Mouse (Mus musculus): ENCODE results near the gene Lhfpl5.

GRCm38 (mm10) chr17:28546925-28547324 lies 28.5 kb upstream of the Lhfpl5 start:
- no peak for TF ChIP-seq CTCF (IDR thresholded peaks at IDR 0.05; ENCODE audit: control insufficient read depth, insufficient read depth, insufficient read length)
- no peak for TF ChIP-seq USF1 (IDR thresholded peaks at IDR 0.05; ENCODE audit: low read depth)
- TF ChIP-seq MYOG (IDR thresholded peaks at IDR 0.05; ENCODE audit: control insufficient read depth, extremely low read depth, insufficient read length) = no peak
- TF ChIP-seq CEBPB (IDR thresholded peaks at IDR 0.05; ENCODE audit: low read depth) = no peak
- TF ChIP-seq MAX (IDR thresholded peaks at IDR 0.05) = no peak
- no peak for TF ChIP-seq MYOD1 (IDR thresholded peaks at IDR 0.05; ENCODE audit: control insufficient read depth, insufficient read length, low read depth)
- TF ChIP-seq FOSL1 (IDR thresholded peaks at IDR 0.05; ENCODE audit: insufficient read depth, low read length, poor library complexity, severe bottlenecking) = no peak

All from C2C12 (cell line).